Mouse (Mus musculus) kidney, embryonic 16.5 days (tissue): ENCODE data around the gene 4930579F01Rik. TPM values are rescaled to one million over a fixed set of nuclear protein-coding genes. Genes with fewer than 3 reads are reported as not detected.

ENCODE experiments used
- ATAC-seq: fragments of 200-750 bp; cut with Nextera tagmentation; 2 replicates; pipeline ENCODE4 v1.8.0; 2017; ENCODE audit warnings: moderate TSS enrichment; ENCODE audit not compliant: low FRiP score, low TSS enrichment
- H3K27ac ChIP-seq: fragments of 300-500 bp; sonication (generic); 2 replicates; pipeline ENCODE4 v1.5.1; 2014; ENCODE audit warnings: low read length
- H3K27me3 ChIP-seq: fragments of 300-500 bp; sonication (generic); 2 replicates; pipeline ENCODE4 v1.6.1; 2014; ENCODE audit warnings: low read length, control low read depth, mixed read lengths; ENCODE audit not compliant: insufficient read depth
- H3K36me3 ChIP-seq: fragments of 300-500 bp; sonication (generic); 2 replicates; pipeline ENCODE4 v1.6.1; 2014; ENCODE audit warnings: low read length, control low read depth, mixed read lengths; ENCODE audit not compliant: insufficient read depth
- H3K4me1 ChIP-seq: fragments of 300-500 bp; sonication (generic); 2 replicates; pipeline ENCODE4 v1.6.1; 2014; ENCODE audit warnings: low read length, control low read depth, mixed read lengths; ENCODE audit not compliant: insufficient read depth
- H3K4me2 ChIP-seq: fragments of 300-500 bp; sonication (generic); replicated peaks from 2 replicates; pipeline ENCODE4 v1.6.1; 2014; ENCODE audit warnings: low read depth, low read length
- H3K4me3 ChIP-seq: fragments of 300-500 bp; sonication (generic); 2 replicates; pipeline ENCODE4 v1.5.1; 2014; ENCODE audit warnings: mild to moderate bottlenecking, low read length
- H3K9ac ChIP-seq: fragments of 300-500 bp; sonication (generic); replicated peaks from 2 replicates; pipeline ENCODE4 v1.6.1; 2014; ENCODE audit warnings: low read length
- H3K9me3 ChIP-seq: fragments of 300-500 bp; sonication (generic); 2 replicates; pipeline ENCODE4 v1.6.1; 2016; ENCODE audit warnings: low read length, control low read depth
- WGBS: fragments of 180-500 bp; shearing (Covaris S2); extraction: QIAGEN DNeasy Blood & Tissue Kit; methylation state at CpG from one replicate; pipeline ENCODE4 v1.1.7; 2014; 5-methylcytosine and 5-hydroxymethylcytosine counted together
- polyA plus RNA-seq: library from polyadenylated mRNA; unstranded; fragments of >200 nt; fragmentation: Nextera tagmentation; extraction: Ambion mirVana; gene quantifications from 2 replicates; pipeline ENCODE4 v1.2.1, GENCODE M21; 2015

The 4930579F01Rik gene
- 0.10 and 0.21 TPM in 2 replicates for polyA plus RNA-seq

DNA sequence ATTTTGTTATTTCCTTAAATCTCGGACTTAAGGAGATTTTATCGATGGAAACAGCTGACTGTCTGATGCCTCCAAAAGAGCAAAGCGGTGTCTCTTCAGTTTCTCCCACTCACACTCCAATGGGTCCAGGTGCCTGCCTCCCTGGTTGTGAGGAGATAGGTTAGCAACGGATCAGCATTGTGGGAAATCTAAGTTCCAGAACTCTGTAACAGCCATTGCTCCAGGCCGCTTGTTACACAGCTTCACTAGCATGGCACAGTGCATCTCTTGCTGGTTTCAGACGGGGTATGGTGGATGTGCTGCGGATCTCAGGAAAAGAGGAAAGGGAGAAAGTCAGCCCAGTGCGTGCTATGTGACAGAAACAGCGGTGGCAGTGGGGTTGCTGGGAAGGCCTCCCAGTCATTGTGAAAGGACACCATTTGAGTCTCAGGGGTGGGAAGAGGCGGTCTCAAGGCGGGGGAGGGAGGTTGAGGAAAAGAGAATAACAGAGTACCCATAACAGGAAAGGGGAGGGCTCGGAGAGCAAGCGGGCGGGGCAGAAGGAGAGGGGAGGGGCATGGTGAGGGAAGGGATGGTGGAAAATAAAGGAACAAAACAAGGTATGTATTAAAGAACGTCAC lies at the start of gene 4930579F01Rik:
Gene 4930579F01Rik, minus strand, starts transcription at position 143 of the 620 bp plus-strand sequence.
- H3K36me3 ChIP-seq = no peaks in the 10 kb centered on the region
- H3K9ac ChIP-seq = no peak within 1 kb of the TSS
- no peak within 1 kb of the TSS for H3K4me3 ChIP-seq
- no peak within 1 kb of the TSS for H3K4me2 ChIP-seq
- no peak within 1 kb of the TSS for H3K27ac ChIP-seq
- no peaks in the 10 kb centered on the region for H3K27me3 ChIP-seq
- ATAC-seq = no peak
- WGBS = 86% methylated on average over 15 of the region's 15 CpGs
- H3K9me3 ChIP-seq = no peaks in the 10 kb centered on the region
- H3K4me1 ChIP-seq = no peaks in the 10 kb centered on the region

DNA sequence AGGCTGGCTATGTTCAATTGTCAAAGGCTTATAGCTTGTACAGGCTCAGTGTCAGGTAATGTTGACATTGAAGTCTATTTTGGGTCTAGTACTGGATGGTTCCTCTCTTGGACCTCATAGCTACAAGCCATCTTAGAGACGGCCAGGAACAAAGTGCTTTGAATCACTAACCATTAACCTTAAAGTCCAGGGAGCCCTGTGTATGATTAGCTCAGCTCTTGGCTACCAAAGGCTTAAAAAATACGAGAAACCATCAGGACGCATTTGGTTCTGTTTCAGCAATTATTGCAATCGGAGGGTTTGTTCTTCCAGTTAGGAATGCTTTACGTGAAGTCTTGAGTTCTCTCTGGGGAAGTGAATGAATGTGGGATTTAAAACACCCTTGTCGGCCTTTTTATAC lies 49.3 kb upstream of the 4930579F01Rik start:
- Histone ChIP-seq H3K4me1 (peaks cover 24% of the 10 kb centered on the region), H3K4me3 (no peak overlapping the region), H3K4me2 (no peak overlapping the region), H3K27me3 (no peaks in the 10 kb centered on the region), H3K36me3 (no peaks in the 10 kb centered on the region), H3K27ac (peak overlapping the region; percentile 67), H3K9me3 (no peaks in the 10 kb centered on the region), H3K9ac (no peak overlapping the region)
- 57% methylated on average over 6 of the region's 6 CpGs for WGBS
- 0 out of 2 replicates have a peak, but pooled peaks have one; percentile 56 for ATAC-seq

- Histone ChIP-seq H3K36me3 (no peaks in the 10 kb centered on the region), H3K9me3 (no peaks in the 10 kb centered on the region), H3K4me2 (no peak overlapping the region), H3K4me1 (peaks cover 17% of the 10 kb centered on the region), H3K9ac (no peak overlapping the region), H3K4me3 (no peak overlapping the region), H3K27ac (peak overlapping the region; percentile 67), H3K27me3 (no peaks in the 10 kb centered on the region)
- ATAC-seq = no peak
- 73% methylated on average over 14 of the region's 14 CpGs for WGBS
Measured at GRCm38 (mm10) chr3:138242021-138242726, 48.5 kb upstream of the 4930579F01Rik start.

DNA sequence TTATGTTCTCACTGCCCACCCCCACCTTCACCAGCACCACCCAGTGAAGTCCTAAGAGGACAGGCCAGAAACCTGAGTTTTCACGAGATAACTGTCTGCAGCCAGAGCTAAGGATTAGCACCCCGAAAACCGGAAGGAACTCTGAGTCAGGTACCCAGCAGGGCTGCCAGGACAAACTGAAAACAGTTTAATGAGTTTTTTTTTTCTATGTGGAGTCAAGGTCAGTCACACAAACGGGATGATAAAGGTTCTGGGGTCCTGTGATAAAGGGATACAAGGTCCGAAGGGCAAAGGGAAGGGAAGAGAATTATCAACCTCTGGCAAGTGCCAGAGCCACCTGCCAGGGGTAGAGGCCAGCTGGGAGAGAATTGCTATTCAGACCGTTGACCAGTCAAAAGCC lies 47.7 kb upstream of the 4930579F01Rik start:
- no peak for ATAC-seq
- 39% methylated on average over 6 of the region's 6 CpGs for whole genome bisulfite sequencing
- Histone ChIP-seq H3K9ac (no peak overlapping the region), H3K4me1 (peaks cover 11% of the 10 kb centered on the region), H3K9me3 (no peaks in the 10 kb centered on the region), H3K36me3 (no peaks in the 10 kb centered on the region), H3K27me3 (no peaks in the 10 kb centered on the region), H3K27ac (peak overlapping the region; percentile 48), H3K4me2 (no peak overlapping the region), H3K4me3 (no peak overlapping the region)

- H3K9me3 ChIP-seq = no peaks in the 10 kb centered on the region
- H3K9ac ChIP-seq = no peak overlapping the region
- peak overlapping the region; percentile 48 for H3K27ac ChIP-seq
- no peaks in the 10 kb centered on the region for H3K27me3 ChIP-seq
- 22% methylated on average over 5 of the region's 5 CpGs for WGBS
- H3K4me3 ChIP-seq = no peak overlapping the region
- peaks cover 9% of the 10 kb centered on the region for H3K4me1 ChIP-seq
- no peaks in the 10 kb centered on the region for H3K36me3 ChIP-seq
- H3K4me2 ChIP-seq = no peak overlapping the region
- peak; percentile 24; the same call in 1 of the 2 replicates for ATAC-seq
Measured at GRCm38 (mm10) chr3:138240942-138241341, 47.3 kb upstream of the 4930579F01Rik start.

DNA sequence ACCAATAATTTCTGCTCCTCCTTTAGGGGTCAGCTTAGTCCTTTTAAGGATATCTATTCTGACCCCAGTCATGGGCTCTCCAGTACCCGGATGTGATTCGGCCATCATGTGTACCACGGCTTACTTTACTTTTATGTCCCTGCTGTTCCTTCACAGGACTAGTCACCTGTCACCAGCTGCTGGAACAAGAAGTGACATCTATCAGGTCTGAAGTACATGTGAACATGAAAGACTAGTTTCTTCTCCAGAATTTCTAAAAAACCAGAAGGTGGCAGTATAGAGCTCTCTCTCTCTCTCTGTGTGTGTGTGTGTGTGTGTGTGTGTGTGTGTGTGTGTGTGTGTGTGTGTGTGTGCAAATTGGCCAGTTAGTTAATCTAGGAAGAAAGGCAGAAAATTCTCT lies 46.8 kb upstream of the 4930579F01Rik start:
- Histone ChIP-seq H3K4me2 (no peak overlapping the region), H3K9ac (no peak overlapping the region), H3K4me3 (no peak overlapping the region), H3K9me3 (no peaks in the 10 kb centered on the region), H3K27ac (no peak overlapping the region), H3K27me3 (no peaks in the 10 kb centered on the region), H3K36me3 (no peaks in the 10 kb centered on the region), H3K4me1 (peaks cover 9% of the 10 kb centered on the region)
- ATAC-seq = no peak
- 69% methylated on average over 3 of the region's 3 CpGs for WGBS

DNA sequence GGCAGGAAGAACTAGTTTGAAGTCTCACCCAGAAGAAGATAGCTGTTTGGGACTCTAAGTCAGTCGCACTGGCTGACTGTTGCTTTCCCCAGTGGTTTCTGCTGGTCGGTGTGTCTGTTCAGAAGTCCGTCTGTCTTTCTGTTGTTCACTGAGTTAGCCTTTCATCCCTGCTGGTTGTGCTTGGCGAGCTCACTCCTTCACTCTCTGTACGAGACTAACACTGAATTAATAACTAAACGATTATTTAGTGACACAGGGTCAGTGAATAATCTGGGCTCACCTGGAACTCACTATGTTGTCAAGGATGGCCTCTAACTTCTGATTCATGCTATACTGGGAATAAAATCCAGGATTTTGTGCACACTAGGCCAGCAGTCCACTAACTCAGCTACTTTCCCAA lies 45.8 kb upstream of the 4930579F01Rik start:
- Histone ChIP-seq H3K27me3 (no peaks in the 10 kb centered on the region), H3K4me3 (no peak overlapping the region), H3K4me1 (peaks cover 9% of the 10 kb centered on the region), H3K9ac (no peak overlapping the region), H3K4me2 (no peak overlapping the region), H3K9me3 (no peaks in the 10 kb centered on the region), H3K36me3 (no peaks in the 10 kb centered on the region), H3K27ac (no peak overlapping the region)
- WGBS = 90% methylated on average over 6 of the region's 6 CpGs
- ATAC-seq = no peak

- WGBS = 78% methylated on average over 10 of the region's 10 CpGs
- Histone ChIP-seq H3K27me3 (no peaks in the 10 kb centered on the region), H3K4me3 (no peak overlapping the region), H3K36me3 (no peaks in the 10 kb centered on the region), H3K4me2 (no peak overlapping the region), H3K9me3 (no peaks in the 10 kb centered on the region), H3K4me1 (peaks cover 9% of the 10 kb centered on the region), H3K27ac (no peak overlapping the region), H3K9ac (no peak overlapping the region)
- ATAC-seq = no peak
Measured at GRCm38 (mm10) chr3:138238046-138238445, 44.4 kb upstream of the 4930579F01Rik start.

- Histone ChIP-seq H3K36me3 (no peaks in the 10 kb centered on the region), H3K4me1 (peaks cover 7% of the 10 kb centered on the region), H3K27me3 (no peaks in the 10 kb centered on the region), H3K9ac (no peak overlapping the region), H3K4me2 (no peak overlapping the region), H3K4me3 (no peak overlapping the region), H3K27ac (peak overlapping the region; percentile 54; the same call in 1 of the 2 replicates), H3K9me3 (no peaks in the 10 kb centered on the region)
- no peak for ATAC-seq
- WGBS = 56% methylated on average over 11 of the region's 11 CpGs
Measured at GRCm38 (mm10) chr3:138236546-138237163, 43.0 kb upstream of the 4930579F01Rik start.

- no peak overlapping the region for H3K4me3 ChIP-seq
- 85% methylated on average over 2 of the region's 2 CpGs for WGBS
Measured at GRCm38 (mm10) chr3:138231531-138231930, 37.9 kb upstream of the 4930579F01Rik start.

More at GRCm38 (mm10) chr3:138231531-138231930, 37.9 kb upstream of the 4930579F01Rik start:
- no peak overlapping the region for H3K27ac ChIP-seq
- no peak overlapping the region for H3K4me2 ChIP-seq
- H3K9me3 ChIP-seq = no peaks in the 10 kb centered on the region
- ATAC-seq = no peak
- no peak overlapping the region for H3K9ac ChIP-seq
- H3K4me1 ChIP-seq = no peaks in the 10 kb centered on the region
- H3K27me3 ChIP-seq = no peaks in the 10 kb centered on the region
- H3K36me3 ChIP-seq = no peaks in the 10 kb centered on the region
